Mouse (Mus musculus): ENCODE measurements around the gene Hyal3. TPM values are rescaled to one million over a fixed set of nuclear protein-coding genes. Genes with fewer than 3 reads are reported as not detected.

Gene Hyal3
- 1 to 10 TPM in 1 of 2 experiments, under 1 TPM in 1; 0.74 to 1.1 TPM for total RNA-seq (2021)

DNA sequence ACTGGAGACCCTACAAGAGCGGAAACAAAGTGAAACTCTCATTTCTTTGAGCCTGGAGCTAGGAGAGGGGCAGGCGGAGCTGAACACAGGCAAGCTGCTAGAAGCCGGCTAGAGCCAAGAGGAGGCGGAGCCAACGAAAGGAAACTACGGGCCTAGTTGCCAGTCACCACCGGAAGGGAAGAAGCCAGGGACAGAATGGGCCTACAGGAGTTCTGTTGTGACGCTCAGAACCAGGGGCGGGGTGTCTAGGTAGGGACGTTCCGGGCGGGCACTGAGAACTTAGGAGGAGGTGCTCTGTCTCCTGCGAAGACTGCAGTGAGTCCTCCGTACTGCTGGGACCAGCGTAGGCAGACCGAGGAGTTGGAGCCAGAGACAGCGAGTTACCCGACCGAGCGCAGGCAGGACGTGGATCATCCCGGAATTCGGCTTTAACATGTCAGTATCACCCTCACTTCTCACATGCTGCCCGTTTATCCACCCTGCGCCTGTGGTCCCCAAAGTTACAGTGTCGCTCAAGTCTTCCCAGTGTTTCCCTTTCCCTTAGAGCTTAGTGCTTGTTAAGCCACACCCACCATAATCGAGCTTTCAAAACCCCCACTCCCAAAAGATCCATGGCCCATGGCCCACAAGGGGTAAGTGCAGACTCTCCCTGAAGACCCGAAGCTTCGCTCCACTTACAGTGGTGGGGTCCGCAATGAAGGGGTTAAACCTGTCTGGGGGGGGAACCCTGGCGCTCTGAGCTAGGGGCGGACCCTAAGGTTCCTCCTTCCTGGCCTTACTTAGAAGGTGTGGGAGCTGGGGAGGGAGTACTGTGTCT lies at the start of gene Hyal3:
Gene Hyal3, plus strand, starts transcription at position 318 of the 817 bp plus-strand sequence.
- peak; percentile 91 for DNase-seq

DNA sequence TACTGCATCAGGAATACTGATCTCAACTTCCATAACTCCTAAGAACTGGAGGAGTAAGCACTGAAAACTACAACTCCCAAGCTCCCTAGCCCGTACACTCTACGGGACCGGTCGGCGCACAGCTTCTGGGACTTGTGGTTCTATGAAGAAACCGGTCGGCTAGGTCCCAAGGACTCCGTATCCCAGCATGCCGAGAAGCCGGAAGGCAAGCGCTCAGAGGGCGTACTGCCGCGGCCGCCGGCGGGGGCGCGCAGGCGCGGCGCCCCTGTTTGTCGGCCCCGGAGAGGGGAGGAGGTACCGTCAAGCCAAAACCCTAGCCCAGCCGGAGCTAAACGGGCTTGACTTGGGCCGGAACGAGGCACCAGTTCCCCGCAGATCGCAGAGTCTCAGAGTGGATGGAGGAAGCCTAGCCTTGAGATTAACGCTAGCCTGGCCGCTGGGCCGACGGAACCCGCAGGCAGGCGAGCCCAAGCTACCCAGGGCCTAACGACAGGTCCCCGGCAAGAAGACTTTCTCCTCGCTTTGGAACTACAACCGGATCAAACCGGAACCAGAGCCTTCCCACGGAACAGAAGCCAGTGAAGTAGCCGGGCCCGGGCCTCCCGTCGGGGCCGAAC lies 46.7 kb upstream of the Hyal3 start, which contains the start of gene Tmem115:
Gene Tmem115, plus strand, starts transcription at position 155 of the 617 bp plus-strand sequence.
- DNase-seq, result peak; percentile 92

DNA sequence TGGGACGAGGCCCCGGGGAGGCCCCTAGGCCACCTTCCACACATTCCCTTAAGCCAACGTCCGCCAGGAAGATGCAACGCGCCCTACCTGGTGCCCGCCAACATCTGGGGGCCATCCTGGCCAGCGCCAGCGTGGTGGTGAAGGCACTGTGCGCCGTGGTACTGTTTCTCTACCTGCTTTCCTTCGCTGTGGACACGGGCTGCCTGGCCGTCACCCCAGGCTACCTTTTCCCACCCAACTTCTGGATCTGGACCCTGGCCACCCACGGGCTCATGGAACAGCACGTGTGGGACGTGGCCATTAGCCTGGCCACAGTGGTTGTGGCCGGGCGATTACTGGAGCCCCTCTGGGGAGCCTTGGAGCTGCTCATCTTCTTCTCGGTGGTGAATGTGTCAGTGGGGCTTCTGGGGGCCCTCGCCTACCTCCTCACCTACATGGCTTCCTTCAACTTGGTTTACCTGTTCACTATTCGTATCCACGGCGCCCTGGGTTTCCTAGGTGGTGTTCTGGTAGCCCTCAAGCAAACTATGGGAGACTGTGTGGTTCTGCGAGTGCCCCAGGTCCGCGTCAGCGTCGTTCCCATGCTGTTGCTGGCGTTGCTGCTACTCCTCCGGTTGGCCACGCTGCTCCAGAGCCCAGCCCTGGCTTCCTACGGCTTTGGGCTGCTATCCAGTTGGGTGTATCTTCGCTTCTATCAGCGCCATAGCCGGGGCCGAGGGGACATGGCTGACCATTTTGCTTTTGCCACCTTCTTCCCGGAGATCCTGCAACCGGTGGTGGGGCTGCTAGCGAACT lies 46.0 kb upstream of the Hyal3 start:
- DNase-seq, result peak; percentile 45

DNA sequence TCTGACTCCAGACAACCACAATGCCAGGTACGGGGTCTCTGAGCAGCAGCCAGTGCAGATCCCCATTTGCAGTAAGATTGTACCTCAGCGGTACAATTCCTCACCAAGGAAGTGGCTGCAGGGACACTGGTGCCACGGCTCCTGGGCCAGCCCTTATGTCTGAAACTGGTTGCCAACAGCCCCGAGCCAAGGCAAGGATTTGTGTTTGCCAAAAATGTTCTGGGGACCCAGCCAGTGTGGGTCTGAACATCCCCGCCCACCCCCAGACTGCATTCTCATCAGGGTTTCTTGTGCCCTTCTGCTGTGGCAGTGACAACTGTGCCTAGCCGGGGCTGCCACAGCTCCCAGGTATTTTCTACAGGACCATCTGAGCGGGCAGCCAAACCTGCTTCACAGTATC lies 42.4 kb upstream of the Hyal3 start:
- DNase-seq, result no peak

GRCm38 (mm10) chr9:107538711-107539110 lies 41.9 kb upstream of the Hyal3 start:
- DNase-seq, result no peak

- DNase-seq, result no peak
Measured at GRCm38 (mm10) chr9:107539940-107540339, 40.7 kb upstream of the Hyal3 start.

DNA sequence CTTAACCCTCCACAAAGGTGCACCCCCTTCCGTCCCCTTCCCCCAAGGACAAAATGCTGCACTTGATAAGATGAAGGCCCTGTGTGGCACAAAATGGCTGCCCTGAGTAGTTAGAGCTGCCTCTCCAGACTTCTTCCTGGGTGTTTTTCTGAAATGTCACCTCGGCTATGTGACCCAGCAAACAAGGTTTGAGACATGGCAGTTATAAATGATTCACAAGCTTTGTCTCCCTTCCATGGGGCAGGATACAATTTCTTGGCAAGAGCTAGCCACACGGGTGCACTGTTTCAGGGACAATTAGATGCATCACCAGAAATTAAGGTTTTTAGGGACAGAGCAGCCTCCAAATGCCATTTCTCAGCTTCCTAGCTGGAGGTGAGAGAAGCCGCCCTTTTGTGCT lies 40.2 kb upstream of the Hyal3 start:
- no peak for DNase-seq

DNA sequence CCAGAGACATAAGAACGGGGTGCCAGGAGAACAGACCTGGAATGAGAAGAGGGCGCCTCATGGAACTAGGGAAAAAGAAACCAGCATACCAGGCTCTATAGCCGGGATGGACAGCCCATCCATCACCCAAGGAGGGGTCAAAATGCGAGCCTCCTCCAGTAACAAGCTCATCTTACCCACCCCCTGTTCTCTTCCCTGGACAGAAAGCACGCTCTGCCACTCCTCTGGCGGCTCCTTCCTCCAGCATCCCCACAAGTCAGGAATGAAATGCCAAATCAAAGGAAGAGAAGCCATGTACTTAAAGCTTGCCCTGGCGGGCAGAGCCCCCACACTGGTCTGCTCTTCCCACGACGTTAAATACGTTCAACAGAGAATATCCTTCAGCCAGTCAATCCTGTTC lies 39.6 kb upstream of the Hyal3 start:
- DNase-seq, result no peak

DNA sequence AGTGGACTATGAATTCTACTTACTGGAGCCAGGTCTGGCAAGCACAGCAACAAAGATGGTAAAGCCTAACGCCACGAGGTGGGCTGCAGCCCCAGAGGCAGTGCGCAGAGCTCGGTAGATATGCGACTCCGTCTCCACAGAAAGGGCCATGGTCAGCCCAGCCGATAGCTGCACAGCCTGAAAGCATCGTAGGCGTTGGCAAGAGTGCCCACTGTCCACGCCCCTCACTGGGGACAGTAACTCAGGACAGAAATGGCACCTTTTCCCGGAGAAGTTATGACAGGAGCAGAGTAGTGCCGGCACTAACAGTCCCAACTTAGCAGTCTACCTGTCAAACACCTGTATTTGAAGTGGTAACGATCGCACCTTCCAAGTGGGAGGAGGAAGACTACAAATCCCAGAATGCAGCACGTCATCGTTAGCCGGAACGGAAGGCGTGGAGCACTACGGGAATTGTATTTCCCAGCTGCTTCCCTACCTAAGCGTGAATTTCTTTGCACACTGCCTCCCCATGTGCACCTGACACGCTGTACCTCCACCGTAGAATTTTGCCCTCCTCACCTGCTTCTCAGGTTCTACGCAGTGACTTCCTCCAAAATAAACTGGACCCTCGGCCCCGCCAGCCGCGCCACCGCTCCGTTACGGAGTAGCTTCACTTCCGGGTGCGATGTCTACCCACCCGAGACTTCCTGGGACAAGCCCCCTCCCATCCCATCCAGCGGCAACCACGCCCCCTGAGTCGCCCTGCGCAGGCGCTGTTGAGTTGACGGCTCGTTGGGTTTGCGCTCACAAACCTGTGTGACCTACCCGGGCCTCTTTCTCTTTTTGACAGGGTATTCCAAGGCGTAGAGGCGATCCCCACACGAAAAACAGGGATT lies 38.9 kb upstream of the Hyal3 start, which contains the start of the genes Cyb561d2 and Nprl2:
Gene Cyb561d2, minus strand, starts transcription at position 720 of the 878 bp plus-strand sequence.
Gene Nprl2, plus strand, starts transcription at position 753 of the 878 bp plus-strand sequence.
- peak; percentile 96 for DNase-seq

- DNase-seq, result no peak
Measured at GRCm38 (mm10) chr9:107542352-107542686, 38.3 kb upstream of the Hyal3 start.

DNA sequence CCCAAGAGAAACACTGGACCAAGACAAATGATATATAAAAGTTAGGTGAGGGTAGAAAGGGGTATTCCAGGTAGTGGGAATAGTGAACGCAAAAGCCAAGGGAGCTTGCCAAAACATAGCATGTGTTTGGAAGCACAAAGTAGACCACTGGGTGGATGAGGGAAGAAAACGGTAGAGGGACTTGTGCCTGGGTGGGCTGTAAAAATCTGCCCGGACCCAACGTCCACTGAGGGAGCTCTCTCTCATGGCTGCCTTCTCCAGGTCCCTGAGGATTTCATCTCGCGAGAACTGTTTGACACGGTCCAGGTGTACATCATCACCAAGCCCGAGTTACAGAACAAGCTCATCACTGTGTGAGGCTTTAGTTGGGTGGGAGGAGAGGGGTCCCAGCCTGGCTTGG lies 37.9 kb upstream of the Hyal3 start:
- no peak for DNase-seq

DNA sequence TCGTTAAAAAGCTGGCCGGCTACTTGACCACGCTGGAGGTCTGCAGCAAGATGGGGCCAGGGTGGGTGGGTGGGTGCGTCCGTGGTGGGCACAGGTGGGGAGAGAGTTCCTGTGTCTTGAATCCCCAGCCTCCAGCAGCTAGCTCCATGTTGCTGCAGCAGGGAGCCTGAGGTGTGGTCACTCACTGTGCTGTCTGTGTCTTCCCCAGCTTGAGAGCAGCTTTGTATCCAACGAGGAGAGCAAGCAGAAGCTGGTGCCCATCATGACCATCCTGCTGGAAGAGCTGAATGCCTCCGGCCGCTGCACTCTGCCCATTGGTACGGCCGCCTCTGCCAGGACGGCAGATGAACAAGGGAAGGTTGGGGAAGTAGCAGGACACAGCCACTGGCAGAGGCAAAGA lies 37.3 kb upstream of the Hyal3 start:
- DNase-seq, result no peak

- no peak for DNase-seq
Measured at GRCm38 (mm10) chr9:107544196-107544700, 36.4 kb upstream of the Hyal3 start.

- DNase-seq, result no peak
Measured at GRCm38 (mm10) chr9:107544729-107545128, 35.9 kb upstream of the Hyal3 start.

DNA sequence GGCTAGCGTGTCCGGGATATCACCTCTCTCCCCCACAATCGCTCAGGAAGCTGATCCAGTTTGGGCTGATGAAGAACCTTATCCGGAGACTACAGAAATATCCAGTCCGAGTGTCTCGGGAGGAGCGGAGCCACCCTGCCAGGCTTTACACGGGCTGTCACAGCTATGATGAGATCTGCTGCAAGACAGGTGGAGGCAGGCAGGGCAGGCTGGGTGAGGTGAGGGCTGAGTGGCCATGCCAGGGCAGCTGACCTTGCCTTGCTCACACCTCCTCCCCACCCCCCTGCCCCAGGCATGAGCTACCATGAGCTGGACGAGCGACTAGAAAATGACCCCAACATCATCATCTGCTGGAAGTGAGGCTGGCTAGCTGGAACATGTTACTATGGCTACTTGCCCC lies 35.4 kb upstream of the Hyal3 start:
- DNase-seq, result no peak

DNA sequence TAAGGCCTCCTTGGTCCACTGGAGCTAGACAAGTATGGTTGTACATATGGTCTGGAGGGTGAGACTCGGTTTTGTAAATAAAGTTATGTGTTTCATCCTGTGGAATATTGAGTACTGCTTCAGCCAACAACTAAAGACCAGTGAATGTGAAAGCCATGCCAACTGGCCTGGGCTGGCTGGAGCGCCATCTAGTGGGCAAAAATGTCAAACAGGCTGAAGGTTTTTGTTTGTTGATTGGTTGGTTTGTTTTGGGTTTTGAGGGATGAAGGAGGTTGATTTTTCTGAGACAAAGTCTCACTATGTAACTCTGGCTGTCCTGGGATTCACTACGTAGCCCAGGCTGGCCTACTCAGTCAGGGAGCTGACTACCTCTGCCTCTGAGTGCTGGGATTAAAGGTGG lies 35.0 kb upstream of the Hyal3 start:
- DNase-seq, result peak; percentile 87

DNA sequence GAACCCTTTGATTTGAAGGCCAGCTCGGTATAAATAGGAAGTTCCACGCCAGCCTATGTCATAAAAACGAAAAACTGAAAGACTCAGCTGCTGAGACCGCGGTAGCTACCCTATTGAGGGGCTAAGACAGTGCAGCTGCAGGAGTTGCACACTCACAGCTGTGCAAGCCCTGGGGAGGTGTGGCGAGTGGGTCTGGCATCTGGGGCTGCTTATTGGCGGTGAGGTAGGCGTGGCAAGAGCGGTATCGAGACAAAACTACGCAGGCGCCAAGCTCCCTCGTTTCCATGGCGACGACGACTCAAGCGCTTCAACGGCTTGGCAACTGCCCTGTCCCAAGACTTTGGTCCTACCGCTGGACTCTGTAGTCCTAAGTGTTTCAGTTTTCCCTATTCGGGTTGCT lies 33.6 kb upstream of the Hyal3 start, which contains the start of gene Zmynd10:
Gene Zmynd10, plus strand, starts transcription at position 273 of the 400 bp plus-strand sequence.
- DNase-seq, result peak; percentile 92

GRCm38 (mm10) chr9:107547957-107548356 lies 32.7 kb upstream of the Hyal3 start:
- no peak for DNase-seq

GRCm38 (mm10) chr9:107548820-107549219 lies 31.8 kb upstream of the Hyal3 start:
- no peak for DNase-seq

GRCm38 (mm10) chr9:107549297-107550074 lies 31.1 kb upstream of the Hyal3 start:
- DNase-seq, result no peak

All from heart, postnatal 4 days (tissue).